Mouse (Mus musculus) frontal cortex, adult (tissue): ENCODE results near the gene Caskin1.

Experiments used
- ATAC-seq: cut with Nextera tagmentation; 2 replicates; pipeline ENCODE4 v1.9.2; 2017; ENCODE audit warnings: mild to moderate bottlenecking, moderate library complexity, mixed read lengths; ENCODE audit not compliant: low TSS enrichment

Caskin1 gene

DNA sequence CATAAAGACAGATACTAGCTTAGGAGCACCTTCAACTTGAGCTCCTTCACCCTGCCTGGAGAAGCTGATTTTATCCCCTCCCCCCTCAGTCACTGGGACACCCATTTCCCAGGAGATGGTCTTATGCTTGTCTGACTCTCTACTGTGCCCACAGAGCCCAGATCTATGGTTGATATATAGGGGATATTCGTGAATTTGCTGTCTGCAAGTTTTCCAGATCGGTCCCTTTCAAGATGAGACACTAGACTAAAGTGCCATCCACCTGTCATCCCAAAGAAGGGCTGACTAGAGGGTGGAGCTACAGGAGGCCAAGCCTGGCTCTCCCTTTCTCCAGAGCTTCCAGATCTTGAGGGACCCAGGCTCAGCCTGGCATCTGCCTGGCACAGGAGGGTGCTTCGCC, 42.7 kb downstream of the Caskin1 start:
- ATAC-seq = no peak

DNA sequence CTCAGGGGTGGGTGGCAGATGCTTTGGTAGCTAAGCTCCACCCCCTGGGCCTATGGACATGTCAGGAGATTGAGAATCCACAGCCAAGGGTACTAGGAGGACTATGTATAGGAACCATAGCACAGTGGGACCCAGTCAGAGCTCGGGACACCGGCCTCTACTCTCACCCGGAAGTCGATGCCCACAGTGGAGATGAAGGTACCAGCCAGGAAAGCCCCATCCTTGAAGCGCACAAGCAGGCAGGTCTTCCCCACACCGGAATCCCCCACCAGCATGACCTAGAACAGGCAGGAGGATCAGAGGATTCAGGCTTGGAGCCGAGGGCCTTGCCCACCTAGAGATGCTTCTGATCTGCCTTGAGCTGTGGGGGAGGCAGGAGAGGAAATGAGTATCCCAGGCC, 43.6 kb downstream of the Caskin1 start:
- ATAC-seq = no peak

DNA sequence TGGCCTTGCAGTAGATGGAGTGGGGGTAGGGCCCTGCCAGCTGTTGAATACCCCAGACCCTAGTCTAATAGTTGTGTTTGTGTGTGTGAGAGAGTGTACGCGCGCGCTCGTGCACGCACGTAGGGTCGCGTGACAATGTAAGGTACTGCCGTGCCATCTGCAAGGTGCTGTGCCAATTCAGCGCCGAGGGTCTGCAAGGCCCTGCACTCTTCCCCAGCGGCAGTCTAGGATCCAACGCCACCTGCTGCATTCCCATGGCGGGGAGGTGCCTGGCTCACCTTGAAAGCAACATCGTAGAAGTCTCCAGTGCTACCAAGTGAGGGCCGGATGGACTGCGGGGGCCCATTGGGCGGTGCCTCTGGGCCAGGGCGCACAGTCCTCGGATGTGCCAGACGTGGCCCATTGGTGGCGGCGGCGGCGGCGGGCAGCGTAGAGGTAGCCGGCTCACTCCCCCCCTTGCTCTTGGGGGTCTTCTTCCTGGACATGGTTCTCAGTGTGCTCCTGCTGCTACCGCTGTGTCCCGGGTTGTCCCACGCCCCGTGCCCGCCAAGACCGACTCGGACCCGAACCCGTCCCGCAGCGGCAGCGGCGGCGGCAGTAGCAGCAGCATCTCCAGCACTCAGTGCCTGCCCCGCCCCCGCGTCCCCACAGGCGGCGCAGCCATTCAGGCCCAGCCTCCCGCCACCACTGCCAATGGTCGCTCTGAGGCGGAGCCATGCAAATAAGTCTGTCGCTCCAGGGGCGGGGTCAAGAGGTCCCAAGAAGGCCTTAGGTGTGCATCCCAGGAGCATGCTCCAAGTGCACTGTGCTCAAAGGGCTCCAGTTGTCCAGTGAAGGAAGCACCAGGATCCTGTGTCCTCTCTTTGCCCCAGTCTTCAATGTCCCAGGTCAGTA, 44.9 kb downstream of the Caskin1 start:
- peak; percentile 20; the same call in 1 of the 2 replicates for ATAC-seq

DNA sequence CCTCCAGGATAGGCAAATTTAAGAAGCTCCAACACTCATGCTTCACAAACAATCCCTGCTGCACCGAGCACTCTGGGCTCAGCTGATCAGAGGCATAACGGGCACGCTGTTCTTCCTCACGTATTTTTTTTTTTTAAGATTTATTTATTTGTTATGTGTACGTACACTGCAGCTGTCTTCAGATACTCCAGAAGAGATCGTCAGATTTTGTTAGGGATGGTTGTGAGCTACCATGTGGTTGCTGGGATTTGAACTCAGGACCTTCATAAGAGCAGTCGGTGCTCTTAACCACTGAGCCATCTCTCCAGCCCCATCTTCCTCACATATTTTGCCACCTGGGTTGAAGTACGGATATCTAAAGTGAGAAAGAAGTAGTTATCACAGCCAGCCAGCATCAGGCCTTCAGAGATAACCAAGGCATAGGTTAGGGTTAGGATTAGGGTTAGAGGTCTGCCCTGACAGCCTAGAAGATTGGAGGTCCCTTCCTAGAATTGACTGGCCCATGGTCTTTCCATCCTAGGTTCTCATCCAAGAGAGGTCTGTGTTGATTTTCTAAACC, 45.8 kb downstream of the Caskin1 start, which contains the start of gene Rab26:
Rab26 (minus strand) TSS at position 51 of the 559 bp plus-strand sequence.
- ATAC-seq = no peak

DNA sequence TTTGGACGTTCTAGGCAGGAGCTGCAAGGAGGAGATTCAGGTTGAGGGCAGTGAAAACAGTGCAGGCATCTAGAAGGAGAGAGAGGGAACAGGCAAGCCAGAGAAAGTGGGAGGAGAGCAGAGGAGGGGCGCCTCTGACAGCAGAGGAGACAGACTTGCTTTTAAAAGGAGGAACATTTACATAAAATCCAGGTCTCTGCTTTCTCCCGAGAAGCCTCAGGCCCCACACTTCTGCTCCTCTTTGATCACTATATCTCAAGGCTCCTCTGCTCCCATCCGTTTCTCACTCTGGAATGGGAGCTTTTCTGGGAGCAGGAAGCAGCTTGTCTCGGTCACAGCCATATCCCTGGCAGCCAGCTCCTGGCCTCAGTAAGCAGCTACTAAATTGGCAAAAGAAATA, 46.9 kb downstream of the Caskin1 start:
- ATAC-seq = peak; percentile 53

DNA sequence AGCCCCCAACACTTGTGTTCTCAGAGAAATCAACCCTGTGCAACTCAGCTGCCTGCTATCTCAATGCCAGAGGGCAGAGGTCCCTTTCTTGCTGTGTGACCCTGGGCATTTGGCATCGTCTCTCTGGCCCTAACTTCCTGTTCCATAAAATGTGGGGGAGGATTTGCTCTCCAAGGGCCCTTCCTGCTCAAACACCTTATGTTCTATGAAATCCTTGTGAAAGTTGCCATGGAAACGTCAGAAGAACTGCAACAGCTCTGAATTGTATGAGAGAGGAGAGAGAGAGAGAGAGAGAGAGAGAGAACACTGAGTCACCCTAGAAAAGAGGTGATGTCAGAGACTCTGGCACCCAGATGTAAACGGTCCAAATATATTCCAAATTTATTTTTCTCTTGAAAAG, 49.1 kb downstream of the Caskin1 start:
- ATAC-seq = peak; percentile 53

DNA sequence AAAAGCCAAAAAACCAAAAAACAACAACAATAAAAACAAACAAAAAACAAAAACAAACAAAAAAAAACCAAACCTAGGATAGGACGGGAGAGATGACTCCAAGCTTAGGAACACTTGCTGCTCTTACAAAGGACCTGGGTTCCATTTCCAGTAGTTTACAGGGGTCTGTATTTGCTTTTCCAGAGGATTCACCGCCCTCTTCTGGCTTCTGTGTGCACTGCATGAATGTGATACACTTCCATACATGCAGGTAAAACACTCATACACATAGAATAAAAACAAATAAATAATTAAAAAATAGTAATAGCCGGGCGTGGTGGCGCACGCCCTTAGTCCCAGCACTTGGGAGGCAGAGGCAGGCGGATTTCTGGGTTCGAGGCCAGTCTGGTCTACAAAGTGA, 50.5 kb downstream of the Caskin1 start:
- no peak for ATAC-seq

DNA sequence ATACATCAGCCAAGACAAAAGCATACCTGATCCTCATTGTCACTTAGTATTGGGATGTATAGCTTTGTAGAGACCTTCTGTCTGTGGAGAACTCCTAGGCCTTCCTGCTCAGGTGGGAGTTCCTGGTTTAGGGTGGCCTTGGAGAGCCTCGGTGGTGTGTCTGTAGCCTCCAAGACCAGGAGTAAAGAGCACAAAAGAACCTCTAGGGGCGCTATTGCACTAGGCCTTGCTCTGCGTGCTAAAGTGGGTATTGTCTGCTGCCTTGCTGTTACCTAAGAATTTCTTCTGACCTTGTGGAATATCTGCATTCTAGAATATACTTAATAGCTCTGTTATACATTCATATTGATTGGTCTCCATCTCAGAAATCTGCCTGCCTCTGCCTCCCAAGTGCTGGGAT, 52.0 kb downstream of the Caskin1 start:
- ATAC-seq = no peak

DNA sequence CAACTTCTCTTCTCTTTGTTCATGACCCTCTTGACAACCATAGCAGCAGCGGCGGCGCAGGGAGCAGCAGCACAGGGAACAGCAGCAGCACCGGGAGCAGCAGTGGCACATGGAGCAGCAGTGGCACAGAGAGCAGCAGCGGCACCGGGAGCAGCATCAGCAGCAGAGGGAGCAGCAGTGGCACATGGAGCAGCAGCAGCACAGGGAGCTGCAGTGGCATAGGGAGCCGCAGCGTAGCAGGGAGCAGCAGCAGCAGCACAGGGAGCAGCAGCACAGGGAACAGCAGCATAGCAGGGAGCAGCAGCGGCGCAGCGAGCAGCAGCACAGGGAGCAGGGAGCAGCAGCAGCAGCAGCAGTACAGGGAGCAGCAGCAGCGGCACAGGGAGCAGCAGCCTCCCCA, 56.2 kb downstream of the Caskin1 start:
- peak; percentile 58 for ATAC-seq

DNA sequence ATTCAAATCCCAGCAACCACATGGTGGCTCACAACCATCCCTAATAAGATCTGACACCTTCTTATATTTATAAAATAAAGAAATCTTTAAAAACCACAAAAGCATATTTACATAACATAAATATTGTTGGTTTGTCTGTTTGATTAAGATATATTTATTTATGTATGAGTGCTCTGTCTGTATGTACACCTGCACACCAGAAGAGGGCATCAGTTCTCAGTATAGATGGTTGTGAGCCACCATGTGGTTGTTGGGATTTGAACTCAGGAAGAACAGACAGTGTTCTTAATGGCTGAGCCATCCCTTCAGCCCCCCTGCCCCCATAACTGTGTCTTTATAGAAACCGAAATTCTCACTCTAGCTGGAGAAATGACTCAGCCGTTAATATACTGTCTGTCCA, 56.8 kb downstream of the Caskin1 start:
- no peak for ATAC-seq

DNA sequence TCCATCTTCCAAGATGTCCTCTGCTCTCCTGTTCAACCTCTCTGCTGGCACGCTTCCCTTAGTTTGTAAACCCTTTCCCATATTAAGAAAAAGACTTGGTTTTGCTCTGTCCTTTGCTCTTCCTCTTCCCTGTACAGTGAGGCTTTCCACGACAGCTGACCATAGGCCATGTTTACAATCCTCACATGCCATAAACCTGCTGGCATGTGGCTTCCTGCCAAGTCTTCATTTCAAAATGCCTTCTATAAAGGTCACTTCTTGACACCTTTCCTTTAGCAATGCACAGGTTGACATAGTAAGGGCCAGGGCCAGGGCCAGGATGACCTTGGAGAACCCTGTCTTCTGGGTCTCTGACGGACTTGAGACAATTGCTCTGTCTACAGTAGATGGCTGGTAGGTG, 57.8 kb downstream of the Caskin1 start:
- ATAC-seq = no peak

DNA sequence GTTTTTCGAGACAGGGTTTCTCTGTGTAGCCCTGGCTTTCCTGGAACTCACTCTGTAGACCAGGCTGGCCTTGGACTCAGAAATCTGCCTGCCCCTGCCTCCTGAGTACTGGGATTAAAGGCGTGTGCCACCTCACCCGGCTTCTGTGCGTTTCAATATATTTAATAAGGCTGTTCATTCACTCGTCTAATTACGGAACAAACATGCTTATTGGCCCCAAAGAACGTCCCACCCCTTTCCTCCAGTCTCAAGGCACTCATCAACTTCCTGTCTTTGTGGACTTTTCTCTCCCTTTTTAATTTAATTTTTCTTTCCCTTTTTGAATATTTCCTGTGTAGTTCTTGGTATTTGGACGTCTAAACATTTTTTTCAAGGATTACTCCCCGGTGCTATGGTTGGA, 60.0 kb downstream of the Caskin1 start:
- ATAC-seq = no peak

DNA sequence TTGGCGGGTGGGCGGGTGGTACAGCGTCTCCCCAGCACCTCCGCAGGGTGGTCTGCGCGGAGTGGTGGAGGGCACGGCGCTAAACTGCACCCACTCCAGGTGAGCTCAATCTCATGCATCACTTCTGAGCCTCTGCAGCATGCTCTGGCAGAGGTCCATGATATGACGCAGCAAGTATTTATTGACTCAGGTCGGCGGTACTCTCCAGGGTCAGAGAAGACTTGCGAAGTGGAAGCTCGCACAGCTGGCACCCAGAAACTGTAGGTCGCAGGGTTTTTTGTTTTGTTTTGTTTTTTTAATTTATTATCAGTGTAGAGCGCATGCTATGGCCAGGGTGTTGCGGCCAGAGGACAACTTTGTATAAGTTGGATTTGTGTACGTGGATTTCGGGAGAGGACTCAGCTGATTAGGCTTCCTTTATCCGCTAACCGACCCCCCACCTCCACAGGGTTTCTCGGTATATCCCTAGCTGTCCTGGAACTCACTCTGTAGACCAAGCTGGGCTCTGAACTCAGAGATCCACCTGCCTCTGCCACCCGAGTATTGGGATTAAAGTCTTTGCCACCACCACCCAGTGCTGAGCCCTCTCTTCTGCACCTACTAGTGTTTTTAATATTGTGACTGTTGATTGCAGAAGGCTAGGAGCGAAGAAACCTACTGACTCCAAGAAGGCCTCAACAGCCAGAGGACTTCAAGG, 60.7 kb downstream of the Caskin1 start:
- ATAC-seq = peak; percentile 20; the same call in 1 of the 2 replicates

DNA sequence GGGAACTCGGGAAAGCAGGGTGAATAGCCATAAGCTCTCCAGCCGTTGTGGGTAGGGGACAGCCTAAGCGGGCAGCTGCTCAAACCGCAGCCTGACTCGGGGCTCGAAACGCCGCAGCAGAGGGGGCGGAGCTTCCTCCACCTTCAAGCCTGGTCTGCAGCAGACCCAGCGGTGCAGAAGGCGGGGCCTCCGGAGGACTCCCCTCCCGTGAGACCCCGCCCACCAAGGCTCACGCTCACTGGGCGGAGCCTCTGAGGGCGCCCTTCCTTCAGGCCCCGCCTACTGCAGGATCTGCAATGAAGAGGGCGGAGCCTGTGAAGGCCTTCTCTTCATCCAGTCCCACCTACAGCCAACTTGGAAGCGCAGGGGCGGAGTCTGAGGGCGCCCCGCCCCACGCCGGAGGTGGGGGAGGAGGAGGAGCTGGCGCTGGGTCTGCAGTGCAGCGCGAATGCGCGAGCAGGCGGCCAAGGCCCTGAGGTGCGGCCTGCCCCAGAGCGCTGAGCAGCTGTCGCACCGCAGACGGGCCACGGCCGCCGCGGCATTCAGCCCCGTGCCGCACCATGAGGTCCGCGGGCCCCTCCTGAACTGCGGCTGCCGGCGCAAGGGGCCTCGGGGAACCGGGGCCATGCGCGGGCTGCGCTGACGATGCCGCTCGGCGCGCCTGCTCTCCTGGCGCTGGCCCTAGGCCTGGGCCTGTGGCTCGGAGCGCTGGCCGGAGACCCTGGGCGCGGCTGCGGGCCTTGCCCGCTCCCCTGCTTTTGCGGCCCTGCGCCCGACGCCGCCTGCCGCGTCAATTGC, 61.4 kb downstream of the Caskin1 start, which contains the start of gene Pkd1:
Pkd1 (plus strand) TSS at position 217 of the 798 bp plus-strand sequence.
- ATAC-seq = peak; percentile 84

DNA sequence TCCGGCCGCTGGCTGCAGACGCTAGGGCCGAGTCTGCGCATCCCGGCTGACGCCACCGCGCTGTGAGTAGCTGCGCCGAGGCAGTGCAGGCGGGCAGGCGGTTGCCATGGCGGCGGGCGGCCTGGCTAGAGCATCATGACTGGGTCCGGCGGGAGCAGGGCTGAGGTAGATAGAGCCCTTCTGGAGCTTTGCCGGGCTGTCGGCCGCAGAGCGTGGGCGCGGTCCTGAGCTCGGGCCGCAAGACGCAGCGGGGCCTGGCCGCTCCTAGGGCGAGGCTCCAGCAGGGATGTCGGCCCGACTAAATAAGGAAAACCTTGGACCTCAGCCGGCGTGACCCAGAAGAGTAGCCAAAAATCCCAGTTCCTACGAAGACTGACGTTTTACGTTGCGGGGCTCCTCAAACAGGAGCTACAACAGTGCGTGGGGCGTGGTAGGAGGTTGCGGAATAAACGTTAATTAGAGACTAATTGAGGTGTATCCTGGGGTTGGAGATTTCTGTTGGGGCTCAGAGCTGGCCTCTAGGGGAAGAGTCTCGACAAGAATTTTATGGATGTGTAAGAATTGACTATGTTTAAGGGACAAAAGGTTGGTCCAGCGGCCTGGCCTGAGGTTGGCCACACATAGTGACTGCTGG, 62.1 kb downstream of the Caskin1 start:
- ATAC-seq = peak; percentile 46

DNA sequence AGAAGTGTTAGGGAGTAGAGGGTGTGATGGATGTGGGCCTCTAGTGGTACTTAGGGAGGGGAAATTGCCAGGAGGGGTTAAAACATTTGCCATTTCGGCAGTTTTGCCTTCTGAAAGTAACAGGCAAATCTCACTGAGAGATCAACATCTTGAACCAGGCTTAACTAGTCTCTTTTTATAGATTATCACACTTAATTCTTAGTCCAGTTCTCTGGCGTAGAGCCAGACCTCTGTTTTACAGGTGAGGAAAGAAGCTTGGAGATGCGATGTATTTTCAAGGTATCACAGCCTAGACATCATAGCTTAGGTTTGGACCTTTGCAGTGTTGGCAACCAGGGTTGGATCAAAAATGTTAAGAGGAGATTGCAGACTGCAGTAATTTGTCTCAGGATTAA, 62.6 kb downstream of the Caskin1 start:
- no peak for ATAC-seq

DNA sequence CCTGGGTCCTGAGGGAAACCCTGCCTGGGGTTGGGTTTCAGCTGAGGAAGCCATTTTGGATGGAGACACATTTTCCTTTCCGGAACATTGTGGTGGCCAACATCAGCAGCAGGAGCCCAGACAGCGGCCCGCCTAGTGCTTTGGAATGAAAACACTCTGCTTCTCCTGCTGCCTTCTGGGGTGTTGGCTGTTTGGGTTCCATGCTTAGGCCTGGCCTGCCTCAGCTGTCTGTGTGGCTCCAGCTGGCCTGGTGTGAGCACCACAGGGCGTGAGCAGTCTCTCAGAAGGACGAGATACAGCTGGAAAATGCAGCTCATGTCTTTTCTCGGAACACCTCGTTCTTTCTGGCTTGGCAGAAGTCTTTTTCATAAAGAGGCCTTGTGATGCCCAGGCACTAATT, 68.7 kb downstream of the Caskin1 start:
- no peak for ATAC-seq
